Mouse (Mus musculus) heart, postnatal 0 days (tissue): ENCODE data around the gene Cmtr1. TPM values are rescaled to one million over a fixed set of nuclear protein-coding genes. Genes with fewer than 3 reads are reported as not detected.

ENCODE experiments used
- ATAC-seq: fragments of 200-750 bp; cut with Nextera tagmentation; 2 replicates; pipeline ENCODE4 v1.8.0; 2017; ENCODE audit warnings: low read depth, moderate number of reproducible peaks, moderate library complexity; ENCODE audit not compliant: insufficient read depth
- DNase-seq: peaks from one replicate; pipeline ENCODE4 v3.0.0-alpha.2; 2016; ENCODE audit warnings: low spot score
- H3K27ac ChIP-seq: fragments of 300-500 bp; sonication (generic); 2 replicates; pipeline ENCODE4 v1.5.1; 2014; ENCODE audit warnings: low read depth, mild to moderate bottlenecking
- H3K27me3 ChIP-seq: fragments of 300-500 bp; sonication (generic); 2 replicates; pipeline ENCODE4 v1.6.1; 2014; ENCODE audit warnings: low read length, mixed read lengths; ENCODE audit not compliant: control insufficient read depth, insufficient read depth
- H3K36me3 ChIP-seq: fragments of 300-500 bp; sonication (generic); replicated peaks from 2 replicates; pipeline ENCODE4 v1.6.1; 2014; ENCODE audit warnings: low read length, mixed read lengths; ENCODE audit not compliant: control insufficient read depth, insufficient read depth
- H3K4me1 ChIP-seq: fragments of 300-500 bp; sonication (generic); 2 replicates; pipeline ENCODE4 v1.6.1; 2014; ENCODE audit warnings: antibody characterized with exemption; ENCODE audit not compliant: control insufficient read depth, insufficient read depth
- H3K4me2 ChIP-seq: fragments of 300-500 bp; sonication (generic); 2 replicates; pipeline ENCODE4 v1.6.1; 2014; ENCODE audit warnings: low read depth, mild to moderate bottlenecking, low read length, moderate library complexity
- H3K4me3 ChIP-seq: fragments of 300-500 bp; sonication (generic); 2 replicates; pipeline ENCODE4 v1.5.1; 2014; ENCODE audit warnings: low read depth, low read length
- H3K9ac ChIP-seq: fragments of 300-500 bp; sonication (generic); replicated peaks from 2 replicates; pipeline ENCODE4 v1.6.1; 2014; ENCODE audit warnings: low read depth, low read length, mixed read lengths
- H3K9me3 ChIP-seq: fragments of 300-500 bp; sonication (generic); replicated peaks from 2 replicates; pipeline ENCODE4 v1.6.1; 2016; ENCODE audit warnings: low read length; ENCODE audit not compliant: control insufficient read depth
- CTCF ChIP-seq: IDR thresholded peaks from 2 replicates; pipeline ENCODE4 v1.5.1; 2016; ENCODE audit warnings: antibody characterized with exemption, control low read depth, low read depth
- EP300 ChIP-seq: IDR thresholded peaks from 2 replicates; pipeline ENCODE4 v1.6.1; 2016; ENCODE audit warnings: antibody characterized with exemption, low read depth
- WGBS: fragments of 180-500 bp; shearing (Covaris S2); extraction: QIAGEN DNeasy Blood & Tissue Kit; methylation state at CpG from one replicate; pipeline ENCODE4 v1.1.7; 2014; 5-methylcytosine and 5-hydroxymethylcytosine counted together
- polyA plus RNA-seq: library from polyadenylated mRNA; unstranded; fragments of >200 nt; fragmentation: Nextera tagmentation; extraction: Ambion mirVana; gene quantifications from 2 replicates; pipeline ENCODE4 v1.2.1, GENCODE M21; 2015
- total RNA-seq: library from RNA; depleted of rRNA; stranded (reverse); fragments of >200 nt; gene quantifications from 2 replicates; pipeline ENCODE4 v1.2.3, GENCODE M21; 2014; ENCODE audit warnings: low replicate concordance; rRNA removed

Cmtr1 gene
- total and polyA plus RNA-seq, 2 experiments from 2014 or later: 72.9 to 81.4 TPM

DNA sequence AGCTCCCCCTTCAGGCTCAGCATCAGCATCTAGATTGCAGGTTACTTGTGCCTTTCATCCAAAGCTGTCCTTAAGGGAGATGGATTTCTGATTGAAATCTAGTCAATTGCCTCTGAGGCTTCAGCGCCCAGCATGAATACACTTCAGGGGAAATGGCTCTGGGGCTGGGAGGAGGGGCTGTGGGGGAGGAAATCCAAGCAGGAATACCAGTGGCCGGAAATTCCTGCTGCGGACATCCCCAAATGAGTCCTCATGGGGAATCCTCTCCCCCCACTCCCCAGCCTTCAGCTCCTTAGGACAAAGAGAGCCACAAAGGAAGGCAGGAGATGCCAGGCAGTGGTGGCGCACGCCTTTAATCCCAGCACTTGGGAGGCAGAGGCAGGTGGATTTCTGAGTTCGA is 87.1 kb downstream of the Cmtr1 start:
- H3K4me1 ChIP-seq: 0 out of 2 replicates have a peak, but pooled peaks cover 8% of the 10 kb centered on the region
- no peak overlapping the region for H3K4me3 ChIP-seq
- ATAC-seq (no peak), DNase-seq (no peak)
- H3K36me3 ChIP-seq: no peaks in the 10 kb centered on the region
- WGBS: 71% methylated on average over 6 of the region's 6 CpGs
- no peak overlapping the region for H3K4me2 ChIP-seq
- H3K27me3 ChIP-seq: no peaks in the 10 kb centered on the region
- no peak overlapping the region for H3K9ac ChIP-seq
- H3K27ac ChIP-seq: no peak overlapping the region
- TF ChIP-seq EP300 (no peak), CTCF (no peak)
- no peaks in the 10 kb centered on the region for H3K9me3 ChIP-seq

DNA sequence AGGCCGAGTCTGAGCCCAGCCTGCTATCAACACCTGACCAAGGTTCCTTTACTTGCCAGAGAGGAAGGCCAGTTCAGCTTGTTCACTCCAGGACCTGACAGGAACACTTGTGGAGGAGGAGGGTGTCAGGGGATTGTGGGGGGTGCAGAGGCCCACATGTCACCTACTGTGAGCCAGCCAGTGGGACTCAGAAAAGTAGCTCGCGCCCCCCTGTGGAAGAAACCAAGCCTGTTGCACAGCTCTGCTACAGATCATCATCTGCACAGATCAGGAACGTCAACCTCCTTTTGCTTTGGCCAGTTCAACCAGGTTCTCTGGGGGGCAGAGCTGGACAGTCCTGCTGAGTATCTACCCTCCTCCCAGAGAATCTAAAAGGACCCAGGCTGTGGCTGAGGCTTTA is 94.1 kb downstream of the Cmtr1 start:
- 54% methylated on average over 4 of the region's 4 CpGs for WGBS
- DNase-seq (no peak), ATAC-seq (no peak)
- no peak overlapping the region for H3K27ac ChIP-seq
- no peak overlapping the region for H3K4me3 ChIP-seq
- no peaks in the 10 kb centered on the region for H3K27me3 ChIP-seq
- TF ChIP-seq CTCF (0 out of 2 replicates have a peak, but pooled peaks have one; percentile 2), EP300 (no peak)
- no peak overlapping the region for H3K9ac ChIP-seq
- H3K36me3 ChIP-seq: no peaks in the 10 kb centered on the region
- no peak overlapping the region for H3K4me2 ChIP-seq
- no peaks in the 10 kb centered on the region for H3K4me1 ChIP-seq
- no peaks in the 10 kb centered on the region for H3K9me3 ChIP-seq

Other genes starting within 250 kb of the Cmtr1 start
- 58.4 and 81.0 TPM in 2 replicates for gene Pim1, start 169.8 kb upstream of the Cmtr1 start, total RNA-seq
- gene Pim1, start 169.8 kb upstream of the Cmtr1 start, polyA plus RNA-seq: 28.6 and 29.2 TPM in 2 replicates
- not detected in 2 replicates for gene Gm17657, start 111.0 kb upstream of the Cmtr1 start, total RNA-seq
- not detected in 2 replicates for gene Gm17657, start 111.0 kb upstream of the Cmtr1 start, polyA plus RNA-seq
- gene Tbc1d22b, start 110.8 kb upstream of the Cmtr1 start, total RNA-seq: 7.0 and 8.0 TPM in 2 replicates
- gene Tbc1d22b, start 110.8 kb upstream of the Cmtr1 start, polyA plus RNA-seq: 5.3 and 5.5 TPM in 2 replicates
- not detected in 2 replicates for gene Tmem217, start 108.2 kb upstream of the Cmtr1 start, total RNA-seq
- gene Tmem217, start 108.2 kb upstream of the Cmtr1 start, polyA plus RNA-seq: 0.23 and 0.45 TPM in 2 replicates
- 15.2 and 20.3 TPM in 2 replicates for gene Rnf8, start 45.8 kb upstream of the Cmtr1 start, total RNA-seq
- 32.7 and 33.4 TPM in 2 replicates for gene Rnf8, start 45.8 kb upstream of the Cmtr1 start, polyA plus RNA-seq
- gene Gm28043, start 45.7 kb upstream of the Cmtr1 start, total RNA-seq: 0.76 and 2.0 TPM in 2 replicates
- gene Gm28043, start 45.7 kb upstream of the Cmtr1 start, polyA plus RNA-seq: 1.1 TPM in 2 replicates
- gene Ccdc167, start 56.4 kb downstream of the Cmtr1 start, total RNA-seq: 6.4 and 6.8 TPM in 2 replicates
- 8.2 and 9.9 TPM in 2 replicates for gene Ccdc167, start 56.4 kb downstream of the Cmtr1 start, polyA plus RNA-seq